Comparison of ENCODE assay signal across 26 mouse cellular contexts in genomic region chr10:55537410-55537809, GRCm38 (mm10).
"Had no signal": no experiment of that assay in that cellular context is flagged by ENCODE, and none has a peak within 500 bp of the region (broad histone marks: within the 10 kb centered on the region; RNA-seq: fewer than 3 reads in every experiment).

No protein-coding gene starts in this region.

- H3K4me3 ChIP-seq: heart, adult 2 months; heart, embryonic 12.5 days; hindbrain, embryonic 10.5 days; hindbrain, embryonic 12.5 days; intestine, embryonic 15.5 days; layer of hippocampus, adult 2 months; left cerebral cortex, adult 2 months; limb, embryonic 10.5 days; limb, embryonic 12.5 days; liver, embryonic 13.5 days had no signal

- H3K4me1 ChIP-seq: heart, embryonic 12.5 days; hindbrain, embryonic 10.5 days; hindbrain, embryonic 12.5 days; intestine, embryonic 15.5 days; limb, embryonic 10.5 days; limb, embryonic 12.5 days; liver, embryonic 13.5 days had no signal

- H3K27me3 ChIP-seq: heart, embryonic 12.5 days; hindbrain, embryonic 12.5 days; intestine, embryonic 15.5 days; limb, embryonic 12.5 days; liver, embryonic 13.5 days had no signal

- H3K9ac ChIP-seq: heart, embryonic 12.5 days; hindbrain, embryonic 12.5 days; hindbrain, embryonic 14.5 days; intestine, embryonic 15.5 days; limb, embryonic 12.5 days; liver, embryonic 13.5 days had no signal

- H3K9me3 ChIP-seq: heart, embryonic 12.5 days; hindbrain, embryonic 10.5 days; hindbrain, embryonic 12.5 days; intestine, embryonic 15.5 days; limb, embryonic 10.5 days; limb, embryonic 12.5 days; liver, embryonic 13.5 days had no signal

- H3K4me2 ChIP-seq: heart, embryonic 12.5 days; hindbrain, embryonic 12.5 days; hindbrain, embryonic 14.5 days; intestine, embryonic 15.5 days; limb, embryonic 12.5 days; liver, embryonic 11.5 days; liver, embryonic 13.5 days had no signal

- H3K36me3 ChIP-seq: heart, embryonic 12.5 days; hindbrain, embryonic 10.5 days; hindbrain, embryonic 12.5 days; intestine, embryonic 15.5 days; limb, embryonic 10.5 days; limb, embryonic 12.5 days; liver, embryonic 13.5 days had no signal

- DNase-seq: gastrocnemius, postnatal 14 days; gastrocnemius, postnatal 36 days; heart, adult 11 months; heart, adult 2 months; heart, postnatal 10 days; heart, postnatal 4 days; kidney, adult 18-20 months; kidney, adult 8-10 months; kidney, postnatal 10 days; kidney, postnatal 25 days; kidney, postnatal 4 days; liver; liver, embryonic 13.5 days had no signal

- ATAC-seq: hindbrain, embryonic 16.5 days; inflammation-experienced regulatory T-cells, adult 6 months; intestine, embryonic 15.5 days; intestine, postnatal 0 days had no signal

- H3K27ac ChIP-seq: heart, adult 2 months; hindbrain, embryonic 10.5 days; hindbrain, embryonic 12.5 days; hindbrain, embryonic 14.5 days; intestine, embryonic 15.5 days; layer of hippocampus, adult 2 months; left cerebral cortex, adult 2 months; limb, embryonic 10.5 days; limb, embryonic 12.5 days; liver, embryonic 13.5 days had no signal
